In genomic region chr11:102461764-102462163, GRCm38 (mm10) we compare ENCODE assay signal across 19 mouse cellular contexts. TPM values are rescaled to one million over a fixed set of nuclear protein-coding genes. Genes with fewer than 3 reads are reported as not detected.
DNase-seq lines count a peak whose midpoint lies in the region; ATAC-seq and TF ChIP-seq lines count a peak whose summit lies in the region.
"Had no signal": no experiment of that assay in that cellular context is flagged by ENCODE, and none has a peak within 500 bp of the region (broad histone marks: within the 10 kb centered on the region; RNA-seq: fewer than 3 reads in every experiment).

No protein-coding gene starts in this region.

- no peaks in the 10 kb centered on the region for H3K27me3 ChIP-seq in kidney, adult 2 months (replicated peaks; ENCODE audit: control insufficient read depth, insufficient read depth, low read length)
- H3K27me3 ChIP-seq in kidney, embryonic 15.5 days = peaks cover 12% of the 10 kb centered on the region; the same call in 1 of the 2 replicates
- H3K27me3 ChIP-seq in liver, embryonic 12.5 days (replicated peaks) = peaks cover 7% of the 10 kb centered on the region
- no peaks in the 10 kb centered on the region for H3K27me3 ChIP-seq in forebrain, embryonic 16.5 days (replicated peaks; ENCODE audit: control insufficient read depth, insufficient read depth, low read length)

- no peaks in the 10 kb centered on the region for H3K9me3 ChIP-seq in kidney, embryonic 15.5 days (replicated peaks)
- H3K9me3 ChIP-seq in liver, embryonic 12.5 days (replicated peaks) = no peaks in the 10 kb centered on the region
- H3K9me3 ChIP-seq in forebrain, embryonic 16.5 days (ENCODE audit: control insufficient read depth, low read length) = no peaks in the 10 kb centered on the region
- H3K9me3 ChIP-seq: embryonic facial prominence, embryonic 12.5 days; forebrain, embryonic 12.5 days; heart, embryonic 15.5 days; hindbrain, embryonic 13.5 days had no signal

- no peak overlapping the region for H3K4me3 ChIP-seq in kidney, adult 2 months (ENCODE audit: insufficient read depth, low read depth, low read length)
- H3K4me3 ChIP-seq in kidney, embryonic 15.5 days (replicated peaks) = no peak overlapping the region
- H3K4me3 ChIP-seq in liver, embryonic 12.5 days = no peak overlapping the region
- no peak overlapping the region for H3K4me3 ChIP-seq in forebrain, embryonic 16.5 days (replicated peaks; ENCODE audit: low read length)
- H3K4me3 ChIP-seq: embryonic facial prominence, embryonic 12.5 days; forebrain, embryonic 12.5 days; heart, adult 2 months; heart, embryonic 15.5 days; hindbrain, embryonic 13.5 days had no signal

- no peaks in the 10 kb centered on the region for H3K36me3 ChIP-seq in kidney, adult 2 months (ENCODE audit: control insufficient read depth, insufficient read depth, low read length)
- H3K36me3 ChIP-seq in kidney, embryonic 15.5 days = no peaks in the 10 kb centered on the region
- H3K36me3 ChIP-seq in liver, embryonic 12.5 days = no peaks in the 10 kb centered on the region; the same call in 1 of the 2 replicates
- H3K36me3 ChIP-seq in forebrain, embryonic 16.5 days (ENCODE audit: control insufficient read depth, insufficient read depth) = no peaks in the 10 kb centered on the region
- H3K36me3 ChIP-seq: embryonic facial prominence, embryonic 12.5 days; forebrain, embryonic 12.5 days; heart, embryonic 15.5 days; hindbrain, embryonic 13.5 days had no signal

- no peak overlapping the region for H3K9ac ChIP-seq in kidney, embryonic 15.5 days
- peak overlapping the region; percentile 14; the same call in 1 of the 2 replicates for H3K9ac ChIP-seq in liver, embryonic 12.5 days
- H3K9ac ChIP-seq in forebrain, embryonic 16.5 days (replicated peaks; ENCODE audit: low read depth, low read length) = no peak overlapping the region
- H3K9ac ChIP-seq: embryonic facial prominence, embryonic 12.5 days; forebrain, embryonic 12.5 days; forebrain, postnatal 0 days; heart, embryonic 15.5 days; hindbrain, embryonic 13.5 days had no signal

- H3K4me2 ChIP-seq in kidney, embryonic 15.5 days = no peak overlapping the region
- no peak overlapping the region for H3K4me2 ChIP-seq in liver, embryonic 12.5 days
- H3K4me2 ChIP-seq in forebrain, embryonic 16.5 days (ENCODE audit: low read length) = no peak overlapping the region
- H3K4me2 ChIP-seq: embryonic facial prominence, embryonic 12.5 days; forebrain, embryonic 12.5 days; heart, embryonic 11.5 days; heart, embryonic 15.5 days; hindbrain, embryonic 13.5 days had no signal

- H3K4me1 ChIP-seq in kidney, adult 2 months (ENCODE audit: control insufficient read depth, insufficient read depth, low read length) = peaks cover 12% of the 10 kb centered on the region
- peaks cover 17% of the 10 kb centered on the region for H3K4me1 ChIP-seq in kidney, embryonic 15.5 days
- peaks cover 59% of the 10 kb centered on the region for H3K4me1 ChIP-seq in liver, embryonic 12.5 days
- peaks cover 8% of the 10 kb centered on the region for H3K4me1 ChIP-seq in forebrain, embryonic 16.5 days (replicated peaks; ENCODE audit: control insufficient read depth, insufficient read depth, low read length)

- TF ChIP-seq CTCF in kidney, adult 2 months (conservative IDR thresholded peaks at IDR 0.05; ENCODE audit: insufficient read depth, insufficient read length, low read depth, low read length) = no peak

- no peak for ATAC-seq in kidney, embryonic 15.5 days (replicated peaks; ENCODE audit: low FRiP score)
- ATAC-seq in liver, embryonic 12.5 days = no peak
- no peak for ATAC-seq in forebrain, embryonic 16.5 days
- ATAC-seq: forebrain, postnatal 0 days had no signal

- 57% methylated on average over 3 of the region's 3 CpGs for WGBS in kidney, adult 2 months
- 78% methylated on average over 3 of the region's 3 CpGs for WGBS in kidney, embryonic 15.5 days
- WGBS in liver, embryonic 12.5 days (ENCODE audit: insufficient replicate concordance) = 45% methylated on average over 3 of the region's 3 CpGs
- 84% methylated on average over 3 of the region's 3 CpGs for WGBS in forebrain, embryonic 16.5 days

- DNase-seq in kidney, adult 2 months = peak; percentile 82
- no peak for DNase-seq in liver
- DNase-seq in kidney, postnatal 36 days = peak; percentile 52 to 72
- DNase-seq: adrenal gland, adult 2 months; adrenal gland, postnatal 36 days; cerebellum, adult 9-10 months; cerebellum, postnatal 25 days; forebrain, postnatal 0 days; gastrocnemius, postnatal 14 days; heart, adult 2 months; heart, postnatal 14 days had no signal

- H3K27ac ChIP-seq in kidney, adult 2 months (ENCODE audit: insufficient read depth, low read depth, low read length) = peak overlapping the region; percentile 35; the same call in 1 of the 2 replicates
- H3K27ac ChIP-seq in kidney, embryonic 15.5 days = no peak overlapping the region
- H3K27ac ChIP-seq in liver, embryonic 12.5 days = no peak overlapping the region
- no peak overlapping the region for H3K27ac ChIP-seq in forebrain, embryonic 16.5 days (ENCODE audit: low read length)
- H3K27ac ChIP-seq: embryonic facial prominence, embryonic 12.5 days; forebrain, embryonic 12.5 days; heart, adult 2 months; heart, embryonic 15.5 days; hindbrain, embryonic 13.5 days had no signal

- no peak for TF ChIP-seq POLR2A in kidney, adult 2 months (IDR thresholded peaks at IDR 0.05; ENCODE audit: low read depth, low read length)

RNA-seq across cellular contexts. Expression of gene Itga2b, which starts 8.2 kb away (rescaled TPM):
- 14.9 and 16.0 TPM in 2 replicates for polyA plus RNA-seq in kidney, adult 2 months (2012; rRNA removed)
- 8.2 and 11.0 TPM in 2 replicates for polyA plus RNA-seq in kidney, embryonic 15.5 days (2015; fragmentation: Nextera tagmentation; extraction: Ambion mirVana)
- 82.1 and 88.2 TPM in 2 replicates for polyA plus RNA-seq in liver, embryonic 12.5 days (2016; fragmentation: Nextera tagmentation; extraction: Ambion mirVana)
- polyA plus RNA-seq in forebrain, embryonic 16.5 days (2015; fragmentation: Nextera tagmentation; extraction: Ambion mirVana) = 3.6 and 6.6 TPM in 2 replicates

RNA-seq across cellular contexts. Expression of gene Fam171a2, which starts 14.3 kb away (rescaled TPM):
- polyA plus RNA-seq in kidney, adult 2 months (2012; rRNA removed) = 18.9 and 20.4 TPM in 2 replicates
- 6.9 and 7.1 TPM in 2 replicates for polyA plus RNA-seq in kidney, embryonic 15.5 days (2015; fragmentation: Nextera tagmentation; extraction: Ambion mirVana)
- 1.3 and 1.9 TPM in 2 replicates for polyA plus RNA-seq in liver, embryonic 12.5 days (2016; fragmentation: Nextera tagmentation; extraction: Ambion mirVana)
- 16.1 and 17.8 TPM in 2 replicates for polyA plus RNA-seq in forebrain, embryonic 16.5 days (2015; fragmentation: Nextera tagmentation; extraction: Ambion mirVana)

RNA-seq across cellular contexts. Expression of gene Grn, which starts 31.6 kb away (rescaled TPM):
- 184 and 195 TPM in 2 replicates for polyA plus RNA-seq in kidney, adult 2 months (2012; rRNA removed)
- polyA plus RNA-seq in kidney, embryonic 15.5 days (2015; fragmentation: Nextera tagmentation; extraction: Ambion mirVana) = 151 and 172 TPM in 2 replicates
- polyA plus RNA-seq in liver, embryonic 12.5 days (2016; fragmentation: Nextera tagmentation; extraction: Ambion mirVana) = 55.8 and 58.1 TPM in 2 replicates
- polyA plus RNA-seq in forebrain, embryonic 16.5 days (2015; fragmentation: Nextera tagmentation; extraction: Ambion mirVana) = 68.0 and 72.8 TPM in 2 replicates

RNA-seq across cellular contexts. Expression of gene Slc25a39, which starts 54.0 kb away (rescaled TPM):
- polyA plus RNA-seq in kidney, adult 2 months (2012; rRNA removed) = 1,128 and 1,486 TPM in 2 replicates
- polyA plus RNA-seq in kidney, embryonic 15.5 days (2015; fragmentation: Nextera tagmentation; extraction: Ambion mirVana) = 271 and 298 TPM in 2 replicates
- polyA plus RNA-seq in liver, embryonic 12.5 days (2016; fragmentation: Nextera tagmentation; extraction: Ambion mirVana) = 365 and 367 TPM in 2 replicates
- polyA plus RNA-seq in forebrain, embryonic 16.5 days (2015; fragmentation: Nextera tagmentation; extraction: Ambion mirVana) = 134 and 143 TPM in 2 replicates
